Mouse (Mus musculus): ENCODE results near the gene Tmem89. TPM values are rescaled to one million over a fixed set of nuclear protein-coding genes. Genes with fewer than 3 reads are reported as not detected.

Gene Tmem89
- polyA plus RNA-seq, 1 experiment from 2014 or later, result not detected

- H3K9ac ChIP-seq (ENCODE audit: low read depth, low read length), result no peak overlapping the region
- H3K9me3 ChIP-seq (ENCODE audit: control insufficient read depth, low read length), result no peaks in the 10 kb centered on the region
- H3K36me3 ChIP-seq (ENCODE audit: control insufficient read depth, insufficient read depth, low read length), result peaks cover 81% of the 10 kb centered on the region
- H3K27me3 ChIP-seq (ENCODE audit: control insufficient read depth, insufficient read depth, low read length), result no peaks in the 10 kb centered on the region
- ATAC-seq (ENCODE audit: low FRiP score, low TSS enrichment), result no peak
- WGBS, result 89% methylated on average over 5 of the region's 5 CpGs
- peaks cover 3% of the 10 kb centered on the region; the same call in 1 of the 2 replicates for H3K4me1 ChIP-seq (ENCODE audit: control insufficient read depth, insufficient read depth, low read length)
- no peak overlapping the region for H3K4me3 ChIP-seq (ENCODE audit: low read length)
- no peak overlapping the region for H3K4me2 ChIP-seq (replicated peaks; ENCODE audit: low read depth, low read length)
- no peak overlapping the region for H3K27ac ChIP-seq (ENCODE audit: low read depth, low read length)
Measured at GRCm38 (mm10) chr9:108945608-108946007, 31.2 kb downstream of the Tmem89 start.

GRCm38 (mm10) chr9:108949231-108949966 is 35.0 kb downstream of the Tmem89 start:
- Histone ChIP-seq H3K4me2 (replicated peaks; ENCODE audit: low read depth, low read length) (no peak overlapping the region), H3K9me3 (ENCODE audit: control insufficient read depth, low read length) (no peaks in the 10 kb centered on the region), H3K4me3 (ENCODE audit: low read length) (no peak overlapping the region), H3K27ac (ENCODE audit: low read depth, low read length) (peak overlapping the region; percentile 77; the same call in 1 of the 2 replicates), H3K9ac (ENCODE audit: low read depth, low read length) (no peak overlapping the region), H3K4me1 (ENCODE audit: control insufficient read depth, insufficient read depth, low read length) (peaks cover 8% of the 10 kb centered on the region; the same call in 1 of the 2 replicates), H3K36me3 (ENCODE audit: control insufficient read depth, insufficient read depth, low read length) (peaks cover 58% of the 10 kb centered on the region), H3K27me3 (ENCODE audit: control insufficient read depth, insufficient read depth, low read length) (peaks cover 8% of the 10 kb centered on the region; the same call in 1 of the 2 replicates)
- 69% methylated on average over 13 of the region's 13 CpGs for WGBS
- ATAC-seq (ENCODE audit: low FRiP score, low TSS enrichment), result peak; percentile 47; the same call in 1 of the 2 replicates

- Histone ChIP-seq H3K4me1 (ENCODE audit: control insufficient read depth, insufficient read depth, low read length) (peaks cover 8% of the 10 kb centered on the region; the same call in 1 of the 2 replicates), H3K27me3 (ENCODE audit: control insufficient read depth, insufficient read depth, low read length) (peaks cover 8% of the 10 kb centered on the region; the same call in 1 of the 2 replicates), H3K9ac (ENCODE audit: low read depth, low read length) (no peak overlapping the region), H3K9me3 (ENCODE audit: control insufficient read depth, low read length) (no peaks in the 10 kb centered on the region), H3K4me3 (ENCODE audit: low read length) (no peak overlapping the region), H3K36me3 (ENCODE audit: control insufficient read depth, insufficient read depth, low read length) (peaks cover 50% of the 10 kb centered on the region), H3K27ac (ENCODE audit: low read depth, low read length) (peak overlapping the region; percentile 66; the same call in 1 of the 2 replicates), H3K4me2 (replicated peaks; ENCODE audit: low read depth, low read length) (no peak overlapping the region)
- WGBS, result 86% methylated on average over 9 of the region's 9 CpGs
- no peak for ATAC-seq (ENCODE audit: low FRiP score, low TSS enrichment)
Measured at GRCm38 (mm10) chr9:108949967-108950728, 35.7 kb downstream of the Tmem89 start.

GRCm38 (mm10) chr9:108953081-108953636 is 38.7 kb downstream of the Tmem89 start, which contains the start of gene Col7a1:
Gene Col7a1, plus strand, starts transcription at chr9:108953586.
- peak within 1 kb of the TSS; percentile 45 for H3K4me2 ChIP-seq (replicated peaks; ENCODE audit: low read depth, low read length)
- ATAC-seq (ENCODE audit: low FRiP score, low TSS enrichment), result no peak
- peaks cover 8% of the 10 kb centered on the region; the same call in 1 of the 2 replicates for H3K27me3 ChIP-seq (ENCODE audit: control insufficient read depth, insufficient read depth, low read length)
- H3K9me3 ChIP-seq (ENCODE audit: control insufficient read depth, low read length), result no peaks in the 10 kb centered on the region
- H3K27ac ChIP-seq (ENCODE audit: low read depth, low read length), result no peak within 1 kb of the TSS
- peaks cover 24% of the 10 kb centered on the region for H3K36me3 ChIP-seq (ENCODE audit: control insufficient read depth, insufficient read depth, low read length)
- 12% methylated on average over 15 of the region's 15 CpGs for WGBS
- H3K4me1 ChIP-seq (ENCODE audit: control insufficient read depth, insufficient read depth, low read length), result peaks cover 8% of the 10 kb centered on the region; the same call in 1 of the 2 replicates
- H3K9ac ChIP-seq (ENCODE audit: low read depth, low read length), result peak within 1 kb of the TSS; percentile 42; the same call in 1 of the 2 replicates
- peak within 1 kb of the TSS; percentile 20 for H3K4me3 ChIP-seq (ENCODE audit: low read length)

DNA sequence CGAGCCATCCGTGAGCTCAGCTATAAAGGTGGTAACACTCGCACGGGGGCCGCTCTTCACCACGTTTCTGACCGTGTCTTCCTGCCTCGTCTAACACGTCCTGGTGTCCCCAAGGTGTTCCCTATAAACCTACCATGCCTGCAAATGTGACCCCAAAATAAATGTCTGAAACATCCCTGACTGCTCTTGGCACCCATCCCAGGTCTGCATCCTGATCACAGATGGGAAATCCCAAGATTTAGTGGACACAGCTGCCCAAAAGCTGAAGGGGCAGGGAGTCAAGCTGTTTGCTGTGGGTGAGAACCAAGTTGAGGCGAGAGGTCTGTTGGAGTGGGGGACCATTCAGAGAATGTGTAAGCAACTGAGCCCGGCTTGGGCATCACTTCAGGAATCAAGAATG is 40.8 kb downstream of the Tmem89 start:
- Histone ChIP-seq H3K4me1 (ENCODE audit: control insufficient read depth, insufficient read depth, low read length) (0 out of 2 replicates have a peak, but pooled peaks cover 5% of the 10 kb centered on the region), H3K27ac (ENCODE audit: low read depth, low read length) (no peak overlapping the region), H3K9ac (ENCODE audit: low read depth, low read length) (no peak overlapping the region), H3K4me2 (replicated peaks; ENCODE audit: low read depth, low read length) (no peak overlapping the region), H3K9me3 (ENCODE audit: control insufficient read depth, low read length) (no peaks in the 10 kb centered on the region), H3K27me3 (ENCODE audit: control insufficient read depth, insufficient read depth, low read length) (peaks cover 8% of the 10 kb centered on the region; the same call in 1 of the 2 replicates), H3K36me3 (ENCODE audit: control insufficient read depth, insufficient read depth, low read length) (peaks cover 3% of the 10 kb centered on the region), H3K4me3 (ENCODE audit: low read length) (no peak overlapping the region)
- WGBS, result 80% methylated on average over 11 of the region's 11 CpGs
- ATAC-seq (ENCODE audit: low FRiP score, low TSS enrichment), result no peak

DNA sequence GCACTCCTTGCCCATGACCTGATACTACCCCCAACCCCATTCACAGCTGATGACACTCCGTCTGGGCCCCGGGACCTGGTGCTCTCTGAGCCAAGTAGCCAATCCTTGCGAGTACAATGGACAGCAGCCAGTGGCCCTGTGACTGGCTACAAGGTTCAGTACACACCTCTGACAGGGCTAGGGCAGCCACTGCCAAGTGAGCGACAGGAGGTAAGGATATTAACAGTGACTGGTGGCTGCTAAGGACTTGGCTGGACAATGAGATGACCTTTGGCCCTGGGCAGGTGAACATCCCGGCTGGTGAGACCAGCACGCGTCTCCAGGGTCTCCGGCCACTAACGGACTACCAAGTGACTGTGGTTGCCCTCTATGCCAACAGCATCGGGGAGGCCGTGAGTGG is 41.4 kb downstream of the Tmem89 start:
- Histone ChIP-seq H3K27ac (ENCODE audit: low read depth, low read length) (no peak overlapping the region), H3K9me3 (ENCODE audit: control insufficient read depth, low read length) (no peaks in the 10 kb centered on the region), H3K9ac (ENCODE audit: low read depth, low read length) (no peak overlapping the region), H3K4me2 (replicated peaks; ENCODE audit: low read depth, low read length) (no peak overlapping the region), H3K4me1 (ENCODE audit: control insufficient read depth, insufficient read depth, low read length) (0 out of 2 replicates have a peak, but pooled peaks cover 5% of the 10 kb centered on the region), H3K4me3 (ENCODE audit: low read length) (no peak overlapping the region), H3K36me3 (ENCODE audit: control insufficient read depth, insufficient read depth, low read length) (no peaks in the 10 kb centered on the region), H3K27me3 (ENCODE audit: control insufficient read depth, insufficient read depth, low read length) (peaks cover 8% of the 10 kb centered on the region; the same call in 1 of the 2 replicates)
- 92% methylated on average over 11 of the region's 11 CpGs for WGBS
- no peak for ATAC-seq (ENCODE audit: low FRiP score, low TSS enrichment)

GRCm38 (mm10) chr9:108963577-108963976 is 49.2 kb downstream of the Tmem89 start:
- Histone ChIP-seq H3K9me3 (ENCODE audit: control insufficient read depth, low read length) (no peaks in the 10 kb centered on the region), H3K27me3 (ENCODE audit: control insufficient read depth, insufficient read depth, low read length) (no peaks in the 10 kb centered on the region), H3K36me3 (ENCODE audit: control insufficient read depth, insufficient read depth, low read length) (no peaks in the 10 kb centered on the region), H3K4me2 (replicated peaks; ENCODE audit: low read depth, low read length) (no peak overlapping the region), H3K27ac (ENCODE audit: low read depth, low read length) (no peak overlapping the region), H3K4me1 (ENCODE audit: control insufficient read depth, insufficient read depth, low read length) (no peaks in the 10 kb centered on the region), H3K4me3 (ENCODE audit: low read length) (no peak overlapping the region), H3K9ac (ENCODE audit: low read depth, low read length) (no peak overlapping the region)
- WGBS, result 83% methylated on average over 3 of the region's 3 CpGs
- no peak for ATAC-seq (ENCODE audit: low FRiP score, low TSS enrichment)

GRCm38 (mm10) chr9:108964338-108964737 is 49.9 kb downstream of the Tmem89 start:
- ATAC-seq (ENCODE audit: low FRiP score, low TSS enrichment), result no peak
- Histone ChIP-seq H3K4me1 (ENCODE audit: control insufficient read depth, insufficient read depth, low read length) (no peaks in the 10 kb centered on the region), H3K4me3 (ENCODE audit: low read length) (no peak overlapping the region), H3K27me3 (ENCODE audit: control insufficient read depth, insufficient read depth, low read length) (no peaks in the 10 kb centered on the region), H3K9ac (ENCODE audit: low read depth, low read length) (no peak overlapping the region), H3K9me3 (ENCODE audit: control insufficient read depth, low read length) (no peaks in the 10 kb centered on the region), H3K4me2 (replicated peaks; ENCODE audit: low read depth, low read length) (no peak overlapping the region), H3K27ac (ENCODE audit: low read depth, low read length) (no peak overlapping the region), H3K36me3 (ENCODE audit: control insufficient read depth, insufficient read depth, low read length) (no peaks in the 10 kb centered on the region)
- 86% methylated on average over 6 of the region's 6 CpGs for WGBS
